Mouse (Mus musculus) spleen, postnatal 4 days (tissue): ENCODE results near the gene Msmp.
"Not testable (repeated sequence)": the region's sequence is repeated elsewhere in the genome, so short reads cannot be mapped to it uniquely, and the experiment has no call there.

ENCODE experiments used
- DNase-seq, 2 experiments: peaks; one replicate each; pipeline ENCODE4 v3.0.0; 2022; ENCODE audit warnings: low spot score in 2 of 2

Gene Msmp

DNA sequence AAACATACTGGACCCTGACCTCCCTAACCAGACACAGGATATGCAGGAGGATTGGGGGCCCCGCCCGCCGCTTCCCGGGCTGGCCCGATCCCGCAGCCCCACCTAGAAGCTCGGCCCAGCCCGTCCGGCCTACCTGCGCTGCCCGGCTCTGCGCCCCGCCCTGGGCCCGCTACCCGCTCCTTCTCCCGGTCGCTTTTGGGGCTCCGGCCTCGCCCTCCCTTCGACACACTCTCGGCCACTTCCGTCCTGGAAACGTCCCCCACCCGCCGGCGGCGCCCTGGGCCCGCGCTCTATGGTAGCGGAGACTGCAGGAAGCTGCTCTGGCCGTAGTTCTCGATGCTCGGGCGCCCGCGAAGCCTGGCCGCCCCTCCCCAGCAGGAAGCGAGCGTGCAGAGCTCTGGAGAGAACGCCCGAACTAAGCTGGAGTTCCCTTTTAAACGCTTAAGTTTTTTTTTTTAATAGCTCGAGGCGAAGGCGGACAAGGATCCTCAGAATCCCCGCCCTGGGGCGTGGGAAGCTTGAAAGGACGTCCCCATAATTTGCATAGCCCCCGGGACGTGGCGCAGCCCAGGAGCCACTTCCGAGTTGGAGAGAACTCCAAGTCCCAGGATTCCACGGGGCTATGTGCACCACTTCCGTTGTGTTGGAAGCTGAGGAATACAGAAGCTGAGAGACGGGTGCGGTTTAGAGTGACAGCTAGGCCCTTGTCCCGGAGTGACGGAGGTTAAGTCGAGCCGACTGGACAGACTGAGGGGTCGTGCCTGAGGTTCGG is 22.1 kb downstream of the Msmp start, which contains the start of the genes Creb3 and Tln1:
TSS of gene Creb3 (plus strand) at position 336 of the 772 bp plus-strand sequence.
TSS of gene Tln1 (minus strand) at position 695 of the 772 bp plus-strand sequence.
- DNase-seq: peak; percentile 92 to 94

DNA sequence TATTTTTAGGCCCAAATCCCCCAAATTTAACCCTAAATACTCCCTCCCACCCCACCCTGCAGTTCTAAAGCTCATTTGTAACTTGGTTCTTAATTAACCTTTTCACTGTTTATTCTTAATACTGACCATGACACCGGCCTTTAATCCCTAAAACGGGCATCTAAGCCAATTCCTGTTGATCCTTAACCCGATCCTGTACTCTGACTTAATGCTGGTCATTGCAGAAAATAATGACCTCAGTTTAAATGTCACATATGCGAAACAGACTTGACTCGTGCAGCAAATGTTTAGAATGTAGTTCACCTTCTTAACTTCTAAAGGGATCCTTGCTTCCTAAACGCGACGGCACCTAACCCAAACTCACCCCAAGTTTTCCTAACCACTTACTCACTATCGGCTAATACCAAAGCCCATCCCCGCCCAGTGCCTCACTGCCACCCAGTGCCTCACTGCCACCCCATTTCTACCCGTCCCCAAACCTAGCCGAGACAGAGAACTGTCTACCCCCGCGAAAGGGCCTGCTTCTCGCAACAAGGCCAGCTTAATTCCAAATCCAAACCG is 22.8 kb downstream of the Msmp start:
- DNase-seq: peak in 1 of 2 experiments; percentile 72

DNA sequence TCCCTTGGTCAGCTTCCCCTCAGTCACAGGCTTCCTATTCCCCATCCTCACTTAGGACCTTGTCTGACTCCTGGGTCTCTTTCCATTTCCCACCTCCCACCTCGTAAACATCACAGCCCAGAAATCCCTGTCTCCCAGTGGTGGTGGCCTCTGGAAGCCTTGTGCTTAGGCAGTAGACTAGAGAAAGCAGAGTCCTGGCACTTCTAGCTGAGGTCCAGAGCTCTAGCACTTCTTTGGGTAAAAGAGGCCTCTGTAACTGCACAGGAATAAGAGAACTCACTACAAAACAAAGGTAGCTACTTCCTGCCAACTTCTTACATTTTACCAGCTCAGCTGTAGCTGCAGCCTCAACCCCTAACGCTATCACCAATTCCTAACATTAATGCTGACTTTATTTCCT is 23.3 kb downstream of the Msmp start:
- DNase-seq: no peak

DNA sequence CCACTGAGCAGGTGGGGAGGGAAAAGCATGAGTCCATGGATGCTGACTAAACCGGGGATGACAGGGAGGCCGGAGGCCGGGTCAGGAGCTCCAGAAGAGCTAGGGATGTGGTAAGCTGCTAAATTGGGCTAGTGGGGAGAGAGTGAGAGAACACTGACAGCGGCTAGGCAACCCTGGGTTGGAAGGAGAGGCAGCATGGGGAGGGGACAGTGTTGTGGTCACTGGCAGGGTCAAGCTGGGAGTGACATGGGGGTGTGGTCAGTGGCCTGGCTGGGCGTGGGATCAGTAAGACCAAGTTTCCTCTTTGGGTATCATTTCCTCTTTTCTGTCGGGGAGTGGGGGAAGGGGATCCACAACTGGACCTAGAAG is 24.1 kb downstream of the Msmp start:
- peak; percentile 61 to 72 for DNase-seq

DNA sequence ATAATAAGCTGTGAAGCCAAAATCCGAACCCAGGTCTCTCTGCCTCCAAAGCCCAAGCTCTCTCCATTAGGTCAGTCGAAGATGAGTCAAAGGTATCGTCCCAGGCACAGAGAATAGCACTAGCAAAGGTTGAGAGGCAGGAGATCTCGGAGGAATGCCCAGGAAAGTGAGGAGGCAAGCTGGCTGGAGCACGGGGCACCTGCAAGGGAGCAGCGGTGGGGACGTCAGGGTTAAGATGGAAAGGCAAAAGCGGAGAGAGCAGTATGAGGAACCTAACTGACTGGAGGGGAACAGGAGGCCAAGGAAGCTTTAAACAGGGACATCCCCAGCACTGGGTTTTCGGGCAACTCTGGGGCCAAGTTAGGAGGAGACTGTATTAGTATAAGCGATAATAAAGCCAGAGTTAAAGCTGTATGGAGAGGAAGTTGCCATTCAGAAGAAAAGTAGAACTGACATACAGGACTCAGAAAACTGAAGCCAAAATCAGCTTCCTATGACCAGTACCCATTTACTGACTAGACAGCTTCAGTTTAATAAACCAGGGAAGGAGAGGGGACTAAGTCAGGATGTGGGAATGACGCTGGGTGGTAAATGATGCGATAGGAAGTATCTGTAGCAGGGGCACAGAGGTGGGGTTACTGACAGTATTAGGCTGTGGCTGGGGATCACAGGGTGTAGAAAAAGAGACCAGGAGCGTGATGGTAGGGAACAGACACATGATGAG is 24.6 kb downstream of the Msmp start:
- DNase-seq: peak in 1 of 2 experiments; percentile 23

DNA sequence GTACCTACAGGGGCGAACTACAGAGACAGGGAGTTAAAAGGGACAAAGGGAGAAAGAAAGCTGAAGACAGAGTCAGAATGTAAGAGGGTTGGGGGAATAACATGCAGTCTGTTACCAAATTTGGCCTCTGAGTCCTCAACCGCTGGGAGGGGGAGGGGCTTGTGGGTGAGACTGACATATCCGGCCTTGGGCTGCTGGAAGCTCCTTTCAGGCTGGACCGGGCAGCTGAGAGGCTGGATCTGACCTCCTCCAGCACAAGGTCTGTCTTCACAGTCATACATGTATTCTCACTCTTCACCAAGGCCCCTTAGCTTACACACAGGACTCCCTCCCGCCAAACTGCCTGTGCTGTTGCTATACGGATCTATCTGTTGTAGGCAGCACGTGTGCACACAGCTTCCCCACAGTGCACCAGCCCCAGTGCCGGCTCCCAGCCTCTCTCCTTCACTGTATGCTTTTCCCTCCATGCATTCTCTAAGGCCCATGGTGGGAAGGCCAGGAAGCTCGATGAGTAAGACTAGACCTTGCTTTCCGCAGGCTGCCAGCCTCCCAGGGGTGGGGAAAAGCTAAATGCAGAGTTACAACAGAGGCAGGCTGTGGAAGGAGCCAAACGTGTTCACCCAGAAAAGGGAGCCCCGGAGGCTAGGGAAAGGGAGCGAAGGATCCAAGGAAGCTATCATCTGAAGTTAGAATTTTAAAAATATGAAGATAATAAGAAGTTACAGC is 25.5 kb downstream of the Msmp start:
- DNase-seq: peak; percentile 70 to 82

DNA sequence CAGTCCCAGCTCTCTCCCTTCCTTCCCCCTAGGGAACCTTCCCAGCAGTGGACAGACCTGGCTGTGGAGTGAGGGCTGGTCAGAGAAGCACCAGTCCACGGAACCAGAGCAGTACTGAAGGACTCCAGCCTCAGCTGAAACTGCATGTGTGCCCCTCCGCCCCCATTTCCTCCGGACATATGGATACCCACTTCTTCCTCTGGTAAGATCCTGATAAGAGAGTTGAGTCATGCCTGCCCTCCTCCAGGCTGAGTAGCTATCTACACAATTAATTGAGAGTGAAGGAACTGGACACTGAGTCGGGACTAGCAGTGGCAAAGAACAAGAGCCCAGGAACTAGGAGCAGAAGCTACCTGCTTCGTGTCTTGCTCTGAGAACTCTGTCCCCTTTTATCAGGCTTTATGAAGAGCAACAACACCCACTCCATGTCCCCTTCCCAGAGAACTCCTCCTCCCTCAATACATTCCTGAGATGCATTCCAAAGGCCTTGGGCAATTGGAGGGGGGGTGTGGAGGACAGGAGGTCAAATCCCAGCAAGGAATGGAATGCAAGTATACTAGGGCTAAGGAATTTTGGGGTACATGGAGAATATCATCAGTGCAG is 26.2 kb downstream of the Msmp start:
- peak in 1 of 2 experiments; percentile 27 for DNase-seq

DNA sequence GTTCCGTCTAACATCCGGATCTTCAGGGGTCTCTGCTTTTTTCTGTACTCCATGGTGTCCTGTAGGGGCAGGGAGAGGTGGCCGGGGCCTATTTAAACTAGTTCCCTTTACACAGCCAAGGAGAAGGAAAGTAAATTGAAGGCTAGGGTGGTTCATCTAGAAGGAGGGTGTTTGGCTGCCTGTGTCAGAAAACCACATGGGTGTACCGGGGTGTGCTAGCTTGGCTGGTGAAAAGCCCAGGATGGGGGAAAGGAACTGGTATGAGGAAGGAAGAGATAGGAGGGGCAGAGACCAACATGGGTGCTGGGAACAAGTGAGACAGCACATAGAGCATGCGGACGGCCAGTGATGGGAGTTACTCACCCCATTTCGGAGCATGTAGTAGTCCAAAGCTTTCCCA is 28.4 kb downstream of the Msmp start:
- no peak for DNase-seq

DNA sequence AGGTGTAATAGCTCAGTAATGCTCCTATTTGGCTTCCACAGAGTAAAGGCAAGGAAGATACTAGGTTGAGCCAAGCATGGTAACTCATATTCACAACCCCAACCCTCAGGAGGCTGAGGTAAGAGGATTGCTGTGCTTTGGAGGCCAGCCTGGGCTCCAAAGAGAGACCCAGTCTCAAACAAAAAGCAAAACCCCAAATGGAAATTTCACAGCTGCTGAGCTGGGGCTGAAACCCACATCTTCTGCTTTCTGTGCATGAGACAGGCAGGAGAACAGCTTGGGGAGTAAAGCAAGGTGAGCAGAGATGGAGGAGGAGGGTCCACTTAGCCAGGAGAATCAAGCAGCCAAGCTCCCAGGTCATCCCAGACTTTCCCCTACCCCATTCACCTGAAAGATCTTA is 30.4 kb downstream of the Msmp start:
- no peak for DNase-seq

DNA sequence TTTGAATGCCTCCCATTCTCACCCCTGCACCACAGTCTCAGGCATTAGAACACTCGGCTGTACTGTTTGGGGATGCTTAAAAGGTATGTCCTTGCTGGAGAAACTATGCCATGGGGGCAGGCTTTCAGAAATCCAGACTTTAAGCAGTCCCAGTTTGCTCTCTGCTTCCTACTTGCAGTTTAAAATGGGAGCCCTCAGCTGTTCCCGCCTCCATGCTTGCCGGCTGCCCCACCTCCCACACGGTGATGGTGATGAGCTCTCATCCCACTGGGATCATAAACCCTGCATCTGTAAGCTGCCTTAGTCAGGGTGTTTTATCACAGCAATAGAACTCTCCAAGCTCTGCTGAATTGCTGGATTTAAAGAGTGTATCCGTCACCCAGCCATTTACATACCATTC is 31.9 kb downstream of the Msmp start:
- no peak for DNase-seq

DNA sequence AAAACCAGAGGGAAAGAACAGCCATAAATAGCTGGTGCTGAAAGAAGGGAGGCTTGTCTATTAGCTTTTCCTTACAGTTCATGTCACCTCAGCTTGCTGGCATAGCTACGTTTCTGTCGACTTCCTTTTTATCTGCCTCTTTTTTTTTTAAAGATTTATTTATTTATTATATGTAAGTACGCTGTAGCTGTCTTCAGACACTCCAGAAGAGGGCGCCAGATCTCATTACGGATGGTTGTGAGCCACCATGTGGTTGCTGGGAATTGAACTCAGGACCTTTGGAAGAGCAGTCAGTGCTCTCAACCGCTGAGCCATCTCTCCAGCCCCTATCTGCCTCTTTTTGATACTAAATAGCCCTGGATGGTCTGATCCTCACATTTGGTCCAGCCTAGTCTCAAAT is 32.4 kb downstream of the Msmp start:
- not testable (repeated sequence) for DNase-seq

DNA sequence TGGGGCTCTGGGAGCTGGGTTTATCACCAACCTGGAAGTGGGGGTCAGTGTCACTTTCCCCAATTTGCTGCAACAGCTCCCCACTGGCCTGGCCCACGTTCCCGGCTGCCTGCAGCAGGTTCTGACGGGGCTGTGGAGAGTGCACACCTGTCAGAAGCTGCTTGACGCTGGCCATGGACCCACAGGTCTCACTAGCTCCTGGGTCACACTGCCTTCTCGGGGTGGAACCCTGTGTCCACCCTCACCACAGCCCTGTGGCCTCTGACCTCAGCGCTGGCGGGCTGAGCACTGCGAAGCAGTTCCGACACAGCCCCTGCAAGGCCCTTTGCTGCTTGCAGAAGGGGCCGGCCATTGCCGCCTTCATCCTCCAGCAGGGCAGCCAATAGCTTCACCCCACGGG is 35.2 kb downstream of the Msmp start:
- DNase-seq: no peak

DNA sequence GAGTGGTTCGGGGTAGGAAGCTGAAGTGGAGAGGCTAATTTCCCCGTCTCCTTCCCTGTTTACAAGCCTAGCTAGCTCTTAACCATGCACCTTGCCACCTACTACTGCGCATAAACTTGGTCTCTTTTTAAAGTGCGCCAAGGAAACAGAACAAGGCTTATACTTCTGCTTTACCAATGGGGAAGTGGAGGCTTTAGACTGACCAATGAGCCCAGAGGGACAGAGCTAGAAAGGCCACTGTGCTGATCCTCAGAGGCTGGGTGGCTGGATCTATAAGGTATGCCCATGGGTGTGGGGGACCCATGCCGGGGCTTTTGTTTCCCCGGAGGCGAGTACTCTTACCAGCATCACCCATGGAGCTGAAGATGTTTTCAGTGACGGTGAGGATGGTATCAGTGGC is 37.1 kb downstream of the Msmp start:
- no peak for DNase-seq

DNA sequence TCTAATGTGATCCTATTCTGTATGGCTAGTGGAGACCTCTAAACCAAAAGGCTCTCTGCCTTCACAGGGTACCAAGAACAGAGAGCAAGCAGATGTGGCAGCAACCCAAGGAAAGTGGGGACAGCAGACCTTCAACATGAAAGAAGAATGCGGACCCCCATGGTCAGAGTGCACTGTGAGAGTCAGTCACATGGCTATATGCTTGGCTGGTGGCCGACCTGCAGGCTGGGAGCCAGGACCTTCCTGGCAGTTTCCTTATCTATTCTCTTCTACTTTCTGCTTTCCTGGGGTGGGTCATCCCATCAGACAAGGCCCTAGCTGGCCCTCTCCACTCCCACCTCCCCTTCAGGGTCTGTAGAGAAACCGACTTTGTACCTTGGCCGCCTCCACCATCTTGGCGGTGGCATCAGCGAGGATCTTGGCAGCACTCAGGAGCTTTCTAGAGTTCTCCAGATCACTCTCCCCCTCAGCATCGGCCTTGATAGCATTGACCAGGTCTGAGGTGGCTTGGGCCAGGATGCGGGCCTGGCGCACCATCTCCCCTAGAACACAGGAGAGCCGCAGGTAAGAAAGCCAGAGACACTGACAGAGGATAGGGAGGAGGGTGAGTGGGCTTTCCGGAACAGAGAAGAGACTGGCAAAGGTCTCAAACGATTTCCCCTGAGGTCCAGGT is 37.8 kb downstream of the Msmp start:
- DNase-seq: no peak

DNA sequence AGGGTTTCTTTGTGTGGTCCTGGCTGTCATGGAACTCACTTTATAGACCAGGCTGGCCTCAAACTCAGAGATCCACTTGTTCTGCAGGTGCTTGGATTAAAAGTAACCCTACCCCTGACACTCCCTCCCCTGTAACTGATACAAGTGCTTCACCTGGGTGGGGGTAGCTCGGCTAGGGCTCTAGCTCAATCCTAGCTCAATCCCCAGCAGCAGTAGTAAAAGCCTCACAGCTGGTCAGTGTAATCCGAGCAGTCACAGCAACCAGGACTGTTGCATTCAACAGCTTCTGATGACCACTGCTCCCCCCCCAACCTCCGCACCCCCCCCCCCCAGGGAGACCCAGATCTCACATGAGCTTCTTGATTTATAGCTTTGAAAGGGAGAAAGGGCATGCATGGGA is 42.2 kb downstream of the Msmp start:
- no peak for DNase-seq

DNA sequence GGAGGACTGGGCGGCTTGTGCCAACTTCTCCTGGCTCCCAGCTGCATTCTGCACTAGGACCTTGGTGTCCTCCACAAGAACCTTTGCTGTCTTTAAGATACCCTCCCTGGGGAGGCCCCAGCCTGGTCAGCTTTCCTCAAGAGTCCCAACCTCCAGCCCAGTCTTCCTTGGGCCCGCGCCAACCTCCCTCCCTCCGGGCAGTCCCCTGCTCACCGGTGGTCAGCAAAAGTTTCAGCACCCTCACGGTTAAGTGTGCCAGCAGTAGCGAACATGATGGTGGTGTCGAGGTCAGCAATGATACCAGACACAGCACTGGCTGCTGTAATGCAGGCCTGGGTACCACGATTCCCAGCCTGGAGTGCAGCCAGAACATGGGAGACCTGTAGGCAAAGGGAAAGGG is 48.3 kb downstream of the Msmp start:
- no peak for DNase-seq

DNA sequence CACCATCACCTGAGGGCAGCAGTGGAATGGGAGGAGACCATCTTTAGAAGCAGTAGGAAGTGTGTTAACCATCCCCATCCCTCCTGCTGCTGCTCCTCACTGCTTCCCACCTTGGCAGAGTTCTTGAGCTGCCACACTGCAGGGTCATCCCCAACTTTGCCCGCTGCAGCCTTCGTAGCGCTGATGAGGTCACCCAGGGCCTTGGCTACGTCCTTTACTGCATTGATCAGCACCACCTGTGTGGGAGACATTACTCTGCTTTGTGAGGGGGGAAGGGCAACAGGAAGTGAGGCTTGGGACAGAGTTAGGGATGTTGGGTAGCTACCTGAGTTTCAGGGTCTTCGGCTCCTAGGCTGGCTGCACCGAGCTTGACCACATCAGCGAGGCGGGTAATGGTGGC is 48.7 kb downstream of the Msmp start:
- DNase-seq: no peak

DNA sequence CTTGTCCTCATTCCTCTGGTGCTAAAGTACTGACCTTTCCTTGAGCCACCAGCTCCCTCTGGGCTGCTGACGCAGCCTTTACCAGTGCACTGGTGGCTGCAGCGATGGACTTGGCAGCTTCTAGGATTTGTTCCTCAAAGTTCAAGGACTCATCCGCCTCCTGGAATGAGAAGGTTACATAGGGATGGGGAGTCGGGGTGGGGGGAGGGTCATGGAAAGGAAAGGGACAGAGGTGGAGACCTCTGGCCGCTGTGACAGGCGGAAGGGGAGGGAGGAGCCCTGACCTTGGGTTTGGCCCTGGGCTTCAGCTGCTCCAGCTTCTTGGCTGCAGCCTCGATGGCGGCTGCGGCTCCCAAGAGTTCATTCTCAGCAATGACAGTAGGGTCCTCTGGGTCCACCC is 51.0 kb downstream of the Msmp start:
- no peak for DNase-seq
